Mouse (Mus musculus) urinary bladder, postnatal 10 days (tissue): ENCODE data around the gene Abcc1.

ENCODE experiments used
- DNase-seq: peaks from one replicate; pipeline ENCODE4 v3.0.0; 2022; ENCODE audit warnings: low spot score

Abcc1 gene

DNA sequence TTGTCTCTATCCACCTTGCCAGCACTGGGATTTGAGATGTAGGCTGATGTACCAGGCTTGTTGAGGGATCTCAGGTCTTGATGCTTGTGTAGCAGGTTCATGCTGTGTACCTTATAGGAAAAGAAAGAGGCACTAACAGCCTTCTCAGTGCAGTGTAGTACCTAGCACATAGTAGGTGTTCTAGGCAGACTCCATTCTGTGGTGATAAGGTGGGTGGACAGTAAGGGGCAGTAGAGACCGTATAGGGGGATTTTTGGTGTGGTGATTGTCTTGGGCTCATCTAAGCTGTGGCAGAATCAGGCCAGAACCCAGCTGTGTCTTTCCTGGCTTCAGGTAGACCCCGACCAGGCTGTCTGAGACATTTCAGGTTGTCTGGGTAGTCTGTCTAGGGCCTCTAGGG lies 15.0 kb downstream of the Abcc1 start:
- DNase-seq: no peak

DNA sequence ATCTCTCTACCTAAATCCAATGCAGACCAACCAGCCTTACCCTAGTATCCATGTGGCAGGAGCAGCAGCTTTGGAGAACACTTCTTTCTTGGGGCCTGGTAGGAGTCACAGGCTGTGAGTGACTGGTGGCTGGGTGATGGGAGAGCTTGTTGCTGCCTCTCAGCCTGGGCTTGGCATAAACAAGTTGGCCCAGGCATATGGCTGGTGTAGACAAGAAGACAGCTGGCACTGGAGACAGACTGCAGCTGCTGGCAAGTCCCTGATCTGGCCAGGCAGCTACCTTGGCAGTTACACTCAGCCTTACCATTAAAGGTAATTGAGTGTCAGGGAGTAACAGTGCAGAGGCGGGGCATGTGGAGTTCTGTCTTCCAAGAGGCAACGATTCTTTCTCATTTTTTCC lies 16.0 kb downstream of the Abcc1 start:
- no peak for DNase-seq

DNA sequence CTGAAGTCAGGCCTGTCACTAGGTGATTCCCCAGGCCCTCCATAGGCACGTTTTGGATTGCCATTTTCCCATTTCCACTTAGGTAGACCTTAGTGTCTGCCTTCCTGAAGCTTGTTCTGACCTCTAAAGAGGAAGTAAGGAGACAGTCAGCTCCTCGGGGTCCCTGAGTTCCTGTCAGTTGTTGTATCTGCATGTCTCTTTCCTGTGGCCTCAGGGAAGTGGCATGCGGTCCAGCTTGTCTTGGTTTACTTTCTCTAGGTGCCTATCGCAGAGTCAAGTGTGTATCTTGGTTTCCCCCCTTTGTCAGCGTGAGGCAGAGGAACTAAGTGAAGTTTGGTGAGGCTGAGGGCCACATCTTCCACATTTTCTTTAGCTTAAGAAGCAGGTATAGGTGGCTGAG lies 17.3 kb downstream of the Abcc1 start:
- DNase-seq: no peak

DNA sequence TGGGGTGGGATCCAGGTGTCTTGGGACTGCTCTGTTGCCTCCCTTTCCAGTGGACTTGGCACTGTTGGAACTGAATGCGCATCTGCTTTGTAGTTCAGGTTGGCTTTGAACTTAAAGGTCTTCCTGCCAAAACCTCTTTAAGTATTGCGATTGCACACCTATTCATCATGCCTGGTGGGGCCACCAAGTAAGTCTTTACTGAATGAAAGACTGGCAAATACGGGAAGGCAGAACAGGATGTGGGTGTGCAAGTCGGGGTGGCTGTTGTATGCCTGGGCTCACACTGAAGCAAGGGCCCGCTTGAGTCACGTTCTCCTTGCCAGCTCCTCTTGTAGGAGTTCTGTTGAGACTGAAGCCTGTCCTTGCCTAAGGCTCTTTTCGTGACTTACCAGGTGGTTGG lies 18.5 kb downstream of the Abcc1 start:
- no peak for DNase-seq

DNA sequence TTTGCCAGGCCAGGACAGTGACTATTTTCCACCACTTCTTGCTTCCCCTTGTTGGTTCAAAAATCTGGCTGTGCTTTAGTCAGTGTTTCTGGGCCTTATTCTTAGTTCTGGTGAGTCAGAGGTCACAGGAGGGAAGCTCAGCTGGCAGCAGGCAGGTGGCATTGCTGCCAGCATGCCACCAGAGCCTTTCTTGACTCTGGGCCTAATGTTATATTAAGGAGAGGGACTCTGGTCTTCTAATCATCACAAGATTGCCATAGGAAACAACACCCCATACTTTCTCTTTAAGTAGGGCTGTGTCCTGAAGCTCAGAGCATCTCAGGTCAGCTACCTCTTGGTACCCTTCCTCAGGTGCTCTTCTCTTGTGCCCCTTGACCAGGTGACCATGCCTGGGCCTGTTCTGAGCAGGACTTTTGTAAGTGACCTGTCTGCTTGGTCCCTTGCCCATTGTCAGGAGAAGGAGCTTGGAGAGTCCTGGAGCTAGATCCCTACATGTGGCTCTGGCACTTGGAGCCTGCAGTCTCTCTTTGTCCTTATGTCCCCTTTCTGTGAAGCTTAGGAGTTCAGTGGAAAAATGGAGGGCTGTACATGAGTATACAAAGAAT lies 19.8 kb downstream of the Abcc1 start:
- no peak for DNase-seq

DNA sequence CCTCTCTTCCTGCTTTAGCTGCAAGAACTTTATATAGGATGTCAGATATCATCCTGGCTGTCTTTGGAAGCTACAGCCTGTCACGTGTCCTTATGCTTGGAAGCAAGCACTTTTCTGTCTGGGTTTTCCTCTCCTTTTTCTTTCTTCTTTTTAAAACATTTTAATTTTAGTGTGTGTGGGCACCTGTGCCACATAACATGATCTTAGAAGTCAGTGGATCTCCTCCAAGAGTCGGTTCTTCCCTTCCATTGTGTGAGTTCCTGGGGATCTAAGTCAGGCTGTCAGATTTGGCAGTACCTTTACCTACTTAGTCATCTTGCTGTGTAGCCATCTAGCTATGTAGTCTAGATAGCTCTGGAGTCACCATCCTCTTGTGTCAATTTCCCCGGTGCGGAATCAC lies 37.9 kb downstream of the Abcc1 start:
- no peak for DNase-seq

DNA sequence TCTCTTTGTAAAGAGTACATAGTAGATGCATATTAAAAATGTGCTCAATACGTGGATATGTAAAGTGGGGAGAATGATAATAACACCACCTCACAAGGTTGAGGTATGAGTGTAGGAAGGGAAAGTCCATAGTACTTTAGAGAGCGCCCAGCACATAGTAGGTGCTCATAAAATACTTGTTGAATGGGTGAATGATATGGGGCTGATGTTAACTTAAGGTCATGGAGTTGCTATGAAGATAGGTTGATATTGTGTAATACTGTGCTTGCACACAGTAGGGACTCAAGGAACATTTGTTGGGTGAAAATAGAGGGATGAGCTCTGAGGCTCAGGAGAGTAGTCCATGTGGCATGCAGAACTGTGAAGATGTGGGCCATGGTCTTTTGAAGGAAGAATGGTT lies 42.1 kb downstream of the Abcc1 start:
- no peak for DNase-seq

DNA sequence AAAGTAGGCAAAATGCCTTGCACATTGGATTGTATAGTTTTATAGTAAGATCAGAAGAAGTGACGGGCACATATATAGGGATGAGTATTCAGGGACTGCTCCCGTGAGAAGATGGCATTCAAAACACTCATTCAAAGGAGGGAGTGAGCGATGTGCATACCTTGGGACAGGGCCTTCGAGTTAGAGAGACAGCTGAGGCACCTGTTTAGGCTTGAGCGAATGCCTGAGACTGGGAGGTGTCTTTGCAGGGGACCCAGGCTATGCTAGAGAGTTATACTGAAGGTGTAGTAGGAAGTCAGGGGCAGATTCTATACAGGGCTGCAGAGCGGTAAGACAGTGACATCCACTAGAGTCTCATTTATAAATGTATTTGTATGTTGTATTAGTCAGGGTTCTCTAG lies 44.3 kb downstream of the Abcc1 start:
- DNase-seq: no peak

DNA sequence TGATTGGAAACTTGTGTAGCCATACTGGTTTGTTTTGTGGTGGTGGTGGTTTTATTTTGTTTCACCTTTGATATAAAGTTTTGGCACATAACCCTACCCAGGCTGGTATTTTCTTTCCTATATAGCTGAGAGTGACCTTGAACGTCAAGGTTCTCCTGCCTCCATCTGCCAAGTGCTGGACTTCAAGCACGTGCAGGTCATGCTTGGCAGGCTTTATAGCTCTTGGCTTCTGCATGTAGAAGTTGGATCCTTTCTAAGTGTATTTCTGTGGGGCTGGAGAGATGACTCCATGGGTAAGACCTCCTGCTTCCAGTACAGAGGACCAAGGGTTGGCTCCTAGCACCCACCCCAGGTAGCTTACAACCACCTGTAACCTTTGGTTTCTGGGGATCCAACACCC lies 47.8 kb downstream of the Abcc1 start:
- no peak for DNase-seq

DNA sequence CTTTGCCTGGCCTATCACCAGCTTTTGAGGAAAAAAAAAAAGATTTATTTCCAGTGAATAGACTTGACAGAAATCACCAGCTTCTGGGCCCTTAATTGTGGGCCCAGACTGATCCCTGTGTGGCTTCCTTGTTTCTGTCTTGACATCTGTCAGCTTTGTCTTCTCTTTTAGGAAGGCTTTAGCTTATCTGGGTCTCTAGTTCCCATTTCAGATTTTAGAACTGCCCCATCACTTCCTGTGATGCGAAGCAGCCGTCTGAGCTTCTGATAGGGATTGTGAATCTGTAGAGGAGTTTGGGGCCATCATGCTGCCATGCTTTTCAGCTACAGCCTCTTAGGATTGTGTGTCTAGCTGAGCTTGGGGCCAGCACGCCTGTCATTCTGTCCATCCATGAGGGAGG lies 48.4 kb downstream of the Abcc1 start:
- no peak for DNase-seq

DNA sequence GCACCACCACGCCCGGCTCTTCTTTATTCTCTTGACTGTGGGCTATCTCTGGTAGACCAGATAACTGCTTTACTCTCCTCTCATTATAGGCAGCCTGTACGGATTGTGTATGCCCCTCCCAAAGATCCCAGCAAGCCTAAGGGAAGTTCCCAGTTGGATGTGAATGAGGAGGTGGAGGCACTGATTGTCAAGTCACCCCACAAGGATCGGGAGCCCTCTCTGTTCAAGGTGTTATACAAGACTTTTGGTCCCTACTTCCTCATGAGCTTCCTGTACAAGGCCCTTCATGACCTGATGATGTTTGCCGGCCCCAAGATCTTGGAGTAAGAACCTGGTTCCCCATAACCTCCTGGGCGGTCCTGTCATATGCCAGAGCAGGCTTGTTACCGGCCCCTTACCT lies 49.3 kb downstream of the Abcc1 start:
- no peak for DNase-seq

DNA sequence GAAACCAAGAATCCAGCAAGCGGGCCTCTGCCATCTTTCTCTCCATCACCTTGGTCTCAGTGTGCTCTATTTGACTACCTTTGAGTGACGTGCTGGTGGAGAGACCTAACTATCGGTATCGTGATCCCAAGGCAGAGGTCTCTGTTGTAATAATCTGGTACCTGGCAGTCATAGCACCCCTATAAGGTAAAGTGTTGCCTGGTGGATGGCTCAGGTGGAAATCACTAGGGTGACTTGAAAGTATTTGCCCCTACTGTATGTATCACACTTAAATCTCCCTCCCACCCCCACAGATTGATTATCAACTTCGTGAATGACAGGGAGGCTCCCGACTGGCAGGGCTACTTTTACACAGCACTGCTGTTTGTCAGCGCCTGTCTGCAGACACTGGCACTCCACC lies 49.8 kb downstream of the Abcc1 start:
- no peak for DNase-seq

DNA sequence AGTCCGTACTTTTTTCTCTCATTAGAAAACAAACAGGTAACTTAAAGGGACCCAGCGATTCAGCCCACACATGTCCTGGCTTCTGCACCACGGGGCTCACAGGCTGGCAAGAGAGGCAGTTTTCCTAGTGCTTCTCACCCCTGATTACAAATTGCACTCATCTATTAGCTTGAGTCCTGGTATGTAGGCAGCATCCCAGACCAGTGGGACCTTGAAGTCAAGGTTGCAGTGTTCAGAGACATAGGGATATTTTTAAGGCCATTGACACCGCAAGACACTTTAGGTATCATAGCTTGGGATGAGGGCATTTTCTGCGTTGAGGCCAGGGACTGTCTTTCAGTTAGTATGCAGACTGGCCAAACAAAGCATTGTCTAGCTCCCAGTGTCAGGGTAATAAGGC lies 51.2 kb downstream of the Abcc1 start:
- DNase-seq: no peak

DNA sequence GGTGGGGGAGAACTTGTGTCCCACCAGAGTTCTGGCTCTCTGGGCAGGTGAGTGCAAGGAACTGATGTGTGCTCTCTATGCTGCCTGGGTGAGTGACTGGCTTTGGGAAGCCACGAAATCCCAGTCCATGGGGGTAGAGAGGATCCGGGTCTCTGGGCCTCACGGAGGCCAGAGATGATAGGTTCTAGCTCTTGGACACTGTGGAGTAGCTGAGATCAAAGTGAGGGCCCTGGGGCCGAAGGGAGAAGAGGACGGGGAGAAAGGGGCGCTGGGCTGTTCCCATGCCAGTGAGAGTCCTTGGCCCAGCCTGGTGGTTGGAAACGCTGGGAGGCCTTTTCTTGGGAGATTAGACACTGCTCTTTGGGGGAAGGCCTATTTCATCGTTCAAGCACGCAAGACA lies 53.8 kb downstream of the Abcc1 start:
- no peak for DNase-seq

DNA sequence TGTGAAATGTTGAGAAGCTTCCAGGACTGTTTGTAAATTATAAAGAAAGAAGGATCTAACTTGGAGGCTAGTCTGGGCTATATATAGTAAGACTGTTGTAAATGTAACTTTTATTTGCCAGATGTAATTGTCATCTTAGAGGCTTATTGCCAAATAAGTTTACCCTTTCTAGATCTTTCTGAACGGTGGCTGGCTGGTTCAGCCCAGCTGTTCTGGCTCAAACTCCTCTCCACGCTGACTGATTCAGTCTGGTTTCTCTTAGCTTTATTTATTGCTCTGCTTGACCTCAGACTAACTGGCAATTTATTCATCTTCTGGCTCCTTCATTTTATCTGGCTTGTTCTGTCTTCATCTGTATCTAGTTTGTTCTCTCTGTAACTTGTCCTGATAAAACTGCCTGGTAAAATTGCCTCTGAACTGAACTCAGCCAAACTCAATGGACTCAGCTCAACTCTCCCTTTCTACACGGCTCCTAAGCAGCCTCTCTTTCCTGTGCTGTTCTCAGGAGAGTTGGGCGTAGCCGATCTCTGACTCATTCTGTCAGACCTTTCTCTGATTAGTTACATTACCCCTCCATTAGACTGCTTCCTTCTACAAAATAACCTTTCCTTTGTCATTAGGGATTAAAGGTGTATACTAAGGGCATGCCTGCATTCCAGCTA lies 55.7 kb downstream of the Abcc1 start:
- DNase-seq: no peak

DNA sequence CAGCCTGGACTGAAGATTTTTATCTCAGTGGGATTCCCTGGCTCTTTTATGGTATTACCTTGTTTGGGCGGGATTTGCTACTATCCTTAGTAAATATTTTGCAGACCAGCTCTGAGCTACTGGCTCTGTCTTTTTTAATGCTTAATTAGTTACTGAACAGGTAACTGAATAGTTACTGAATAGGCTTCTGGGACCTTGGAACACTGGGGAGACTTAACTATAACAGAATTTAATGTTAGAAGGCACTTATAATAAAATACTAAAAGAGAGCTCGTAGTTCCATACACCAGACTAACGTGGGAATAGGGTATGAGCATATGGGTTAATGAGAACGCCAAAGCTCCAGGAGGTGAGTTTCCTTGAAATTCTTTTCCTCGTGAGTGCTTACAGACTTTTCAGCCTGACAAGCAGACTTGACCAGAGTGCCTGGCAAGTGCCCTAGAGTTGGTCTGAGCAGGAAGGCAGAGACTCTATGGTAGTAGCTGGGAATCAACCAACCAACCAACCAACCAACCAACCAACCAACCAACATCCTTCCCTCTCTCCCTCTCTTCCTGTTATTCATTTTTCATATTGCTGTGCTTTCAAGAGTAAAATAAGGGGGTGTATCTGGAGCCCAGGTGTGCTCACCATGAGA lies 59.3 kb downstream of the Abcc1 start:
- DNase-seq: no peak

DNA sequence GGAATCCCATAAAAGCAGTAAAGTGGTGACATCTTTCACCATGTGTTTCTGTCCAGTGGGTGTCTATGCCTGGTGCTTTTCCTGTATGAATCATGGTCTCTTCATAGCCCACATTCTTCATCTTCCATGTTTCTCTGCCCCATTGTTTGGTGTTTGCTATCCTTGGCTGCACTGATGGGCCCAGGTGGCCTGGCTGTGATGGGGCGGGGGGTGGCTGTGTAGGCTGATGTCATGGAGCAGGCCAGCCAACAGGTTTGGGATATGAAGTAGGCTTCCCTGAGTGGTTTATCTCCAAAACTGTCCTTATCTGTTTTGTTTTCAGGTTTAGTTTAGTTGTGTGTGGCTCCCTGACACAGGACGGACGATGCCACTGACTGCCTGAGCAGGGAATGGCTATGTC lies 60.7 kb downstream of the Abcc1 start:
- DNase-seq: no peak

DNA sequence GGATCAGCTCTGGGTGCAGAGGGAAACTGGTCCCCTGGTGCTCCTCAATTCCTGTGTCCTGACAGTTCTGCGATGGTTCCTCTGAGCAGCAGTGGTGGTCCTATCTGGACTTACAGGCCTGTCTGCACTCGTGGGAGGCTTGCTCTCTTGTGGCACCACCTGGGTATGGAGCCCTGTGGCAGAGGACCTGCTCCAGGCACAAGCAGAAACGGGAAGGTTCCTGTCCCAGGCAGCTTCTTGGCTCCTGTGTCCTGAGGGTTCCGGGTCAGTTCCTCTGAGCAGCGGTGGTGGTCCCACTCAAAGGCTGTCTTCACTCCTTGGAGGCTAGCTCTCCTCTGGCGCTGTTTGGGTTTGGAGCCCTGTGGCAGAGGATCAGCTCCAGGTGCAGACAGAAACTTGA lies 68.0 kb downstream of the Abcc1 start:
- no peak for DNase-seq

DNA sequence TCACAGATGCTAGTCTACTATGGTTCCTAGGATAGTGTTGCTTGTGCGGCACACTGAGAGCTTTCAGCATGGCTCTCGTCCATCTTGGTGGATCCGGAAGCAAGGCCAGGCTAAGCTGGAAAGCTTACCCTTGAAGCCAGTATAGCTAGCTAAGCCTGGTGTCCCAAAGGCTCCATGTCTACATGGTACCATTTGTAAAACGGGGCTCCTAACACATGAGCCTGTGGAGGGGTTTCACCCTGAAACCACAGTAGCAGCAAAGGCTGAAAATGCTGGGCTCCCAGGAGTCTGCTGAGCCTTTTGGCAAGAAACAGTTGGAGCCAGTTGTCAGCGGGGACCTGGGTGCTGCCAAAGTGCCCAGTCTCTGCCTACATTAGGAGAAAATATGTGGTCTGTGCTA lies 71.6 kb downstream of the Abcc1 start:
- DNase-seq: no peak

DNA sequence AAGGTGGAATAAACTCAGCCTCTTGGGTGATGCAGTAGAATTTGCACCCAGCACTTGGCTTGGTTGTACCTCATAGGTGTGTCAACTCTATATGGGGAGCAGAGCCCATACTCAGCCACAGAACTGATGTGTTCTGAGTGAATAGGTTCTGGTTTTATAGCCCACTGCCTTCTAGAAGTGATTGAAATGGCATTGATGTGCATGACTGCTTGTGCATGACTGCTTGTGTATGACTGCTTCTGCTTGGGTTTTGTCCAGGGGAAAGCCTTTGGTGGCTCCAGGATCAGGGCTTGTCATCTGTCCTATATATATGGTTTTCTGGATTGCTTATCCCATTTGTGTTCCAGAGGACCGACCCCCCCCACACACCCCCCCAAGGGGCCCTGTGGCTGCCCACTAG lies 74.2 kb downstream of the Abcc1 start:
- DNase-seq: no peak

DNA sequence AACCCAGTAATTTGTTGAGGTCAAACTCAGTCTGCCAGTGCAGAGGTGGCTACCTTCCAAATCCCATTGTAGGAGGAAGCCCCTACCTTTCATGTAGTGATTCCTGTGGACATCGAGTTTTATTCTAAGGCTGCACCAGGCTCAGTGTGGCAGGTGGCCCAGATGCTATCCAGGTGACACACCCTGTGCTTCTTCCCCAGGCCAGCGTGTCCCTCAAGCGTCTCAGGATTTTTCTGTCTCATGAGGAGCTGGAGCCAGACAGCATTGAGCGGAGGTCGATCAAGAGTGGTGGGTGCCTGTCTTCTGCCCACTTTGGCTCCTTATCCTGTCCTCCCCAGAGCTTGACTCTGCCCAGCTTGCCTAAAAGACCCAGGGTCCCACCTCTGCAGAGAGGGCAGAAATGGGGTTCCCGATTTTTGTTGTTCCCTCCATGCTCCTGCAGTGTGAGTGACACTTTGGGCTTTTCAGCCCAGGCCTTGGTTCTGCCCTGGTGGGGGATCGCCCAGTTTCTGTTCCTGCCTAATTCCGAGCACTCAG lies 76.2 kb downstream of the Abcc1 start:
- no peak for DNase-seq

DNA sequence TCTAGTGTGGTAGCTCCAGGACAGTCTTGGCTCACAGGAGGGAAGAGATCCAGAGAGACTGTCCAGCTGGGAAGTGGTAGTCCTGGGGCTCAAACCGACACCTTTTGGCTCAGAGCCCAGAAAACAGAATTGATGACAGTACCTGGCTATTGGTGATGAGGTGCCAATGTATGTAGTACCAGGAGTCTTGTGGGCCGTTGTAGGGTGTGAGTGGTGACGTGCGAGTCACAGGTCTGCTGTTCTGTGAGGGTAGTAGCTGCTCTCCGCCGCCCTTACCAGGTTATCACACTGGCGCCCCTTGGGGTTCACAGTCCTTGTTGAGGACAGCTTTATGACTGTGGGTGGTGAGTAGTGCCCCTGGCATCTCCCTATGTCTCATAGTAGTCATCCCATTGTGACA lies 77.2 kb downstream of the Abcc1 start:
- no peak for DNase-seq

DNA sequence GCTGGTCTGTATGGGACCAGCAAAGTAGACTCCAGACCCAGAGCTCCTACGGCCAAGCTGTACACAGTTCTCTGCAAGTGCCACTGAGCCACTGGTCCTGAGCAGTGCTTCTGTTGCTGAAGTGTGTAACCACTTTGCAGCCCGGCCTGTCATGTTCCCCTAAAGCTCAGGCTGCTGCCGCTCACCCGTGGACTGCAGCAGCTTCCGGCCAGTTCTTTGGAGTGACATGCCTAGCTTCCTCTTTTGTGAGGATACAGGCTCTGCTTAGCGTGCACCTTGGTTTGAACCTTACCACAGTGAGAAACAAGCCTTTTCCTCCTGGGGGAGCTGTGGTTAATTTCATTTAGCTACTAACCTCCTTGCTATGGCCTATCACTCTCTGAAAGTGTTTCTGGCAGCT lies 77.7 kb downstream of the Abcc1 start:
- no peak for DNase-seq
